Mouse (Mus musculus) 3134 (cell line): ENCODE data around the gene Nae1.
"Not testable (repeated sequence)": the region's sequence is repeated elsewhere in the genome, so short reads cannot be mapped to it uniquely, and the experiment has no call there.

Experiments used
- DNase-seq: peaks from one replicate; pipeline ENCODE4 v3.0.0-alpha.2; 2011; ENCODE audit warnings: low spot score; ENCODE audit not compliant: insufficient read length; ENCODE audit errors: extremely low read depth

Gene Nae1

GRCm38 (mm10) chr8:104533971-104534778 is at the start of gene Nae1, which contains the start of gene Car7:
Gene Nae1 (minus strand): TSS chr8:104534637.
Gene Car7 (plus strand): TSS chr8:104534689.
- peak; percentile 92 for DNase-seq

- DNase-seq: not testable (repeated sequence)
Observed at GRCm38 (mm10) chr8:104577606-104578005, 43.2 kb upstream of the Nae1 start.

- no peak for DNase-seq
Observed at GRCm38 (mm10) chr8:104576820-104577219, 42.4 kb upstream of the Nae1 start.

GRCm38 (mm10) chr8:104570436-104571343 is 36.3 kb upstream of the Nae1 start:
- DNase-seq: peak; percentile 39

- DNase-seq: no peak
Observed at GRCm38 (mm10) chr8:104569559-104569958, 35.1 kb upstream of the Nae1 start.

GRCm38 (mm10) chr8:104565457-104565798 is 31.0 kb upstream of the Nae1 start:
- no peak for DNase-seq

GRCm38 (mm10) chr8:104564633-104565456 is 30.4 kb upstream of the Nae1 start:
- DNase-seq: peak; percentile 77

- no peak for DNase-seq
Observed at GRCm38 (mm10) chr8:104560731-104561130, 26.3 kb upstream of the Nae1 start.

GRCm38 (mm10) chr8:104557226-104557625 is 22.8 kb upstream of the Nae1 start:
- no peak for DNase-seq

- DNase-seq: no peak
Observed at GRCm38 (mm10) chr8:104555191-104555590, 20.8 kb upstream of the Nae1 start.

GRCm38 (mm10) chr8:104543440-104544045 is 9.1 kb upstream of the Nae1 start:
- DNase-seq: no peak

- no peak for DNase-seq
Observed at GRCm38 (mm10) chr8:104542160-104542559, 7.7 kb upstream of the Nae1 start.

GRCm38 (mm10) chr8:104541515-104541880 is 7.1 kb upstream of the Nae1 start:
- no peak for DNase-seq

- no peak for DNase-seq
Observed at GRCm38 (mm10) chr8:104540710-104541514, 6.5 kb upstream of the Nae1 start.

- DNase-seq: no peak
Observed at GRCm38 (mm10) chr8:104540238-104540637, 5.8 kb upstream of the Nae1 start.

- DNase-seq: no peak
Observed at GRCm38 (mm10) chr8:104539566-104539965, 5.1 kb upstream of the Nae1 start.

- DNase-seq: no peak
Observed at GRCm38 (mm10) chr8:104538896-104539295, 4.5 kb upstream of the Nae1 start.

- no peak for DNase-seq
Observed at GRCm38 (mm10) chr8:104536028-104536427, 1.6 kb upstream of the Nae1 start.

GRCm38 (mm10) chr8:104535378-104535777 is 941 bp upstream of the Nae1 start:
- DNase-seq: no peak

- no peak for DNase-seq
Observed at GRCm38 (mm10) chr8:104534779-104535141, 323 bp upstream of the Nae1 start.
